Mouse (Mus musculus) gastrocnemius, postnatal 14 days (tissue): ENCODE measurements around the gene Thg1l. TPM values are rescaled to one million over a fixed set of nuclear protein-coding genes. Genes with fewer than 3 reads are reported as not detected.

Experiments used
- DNase-seq: peaks from one replicate; pipeline ENCODE4 v3.0.0; 2021; ENCODE audit warnings: mixed read lengths
- intact Hi-C: fragments of 180-260 bp; cut with DNase I; formaldehyde crosslinking; loops from one replicate; pipeline ENCODE4 v1.15.1; 2025; ENCODE audit warnings: low total_unique reads
- total RNA-seq, 2 experiments: library from RNA; stranded (reverse); gene quantifications; 2 replicates each; pipeline ENCODE4 v1.2.3; 2021

Thg1l gene
- total RNA-seq, 2 experiments from 2014 or later: 5.4 to 5.7 TPM

DNA sequence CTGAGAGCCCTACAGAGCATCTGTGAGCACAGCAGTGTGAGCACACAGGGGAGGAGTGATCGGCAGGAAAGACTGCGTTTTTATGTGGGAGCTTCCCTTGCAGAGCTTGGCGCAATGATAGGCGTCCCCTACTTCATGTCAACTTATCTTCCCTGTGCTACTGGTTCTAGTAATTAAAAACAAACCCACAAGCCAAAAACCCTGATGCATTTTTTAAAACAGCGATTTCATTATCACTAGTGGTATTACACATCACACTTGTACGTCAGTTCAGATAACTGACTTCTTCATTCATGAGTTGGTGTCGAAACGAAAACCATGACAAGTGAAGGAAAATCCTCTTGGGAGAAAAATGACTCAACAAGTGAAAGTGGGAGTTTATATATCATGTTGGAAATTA, 16.4 kb downstream of the Thg1l start:
- intact Hi-C loops: no loop called here

GRCm38 (mm10) chr11:45937478-45937877, 17.8 kb downstream of the Thg1l start:
- intact Hi-C loops: no loop called here
- no peak for DNase-seq

More for the DNA sequence above, 16.4 kb downstream of the Thg1l start:
- DNase-seq: no peak

- DNase-seq: no peak
- intact Hi-C loops: no loop called here
Observed at GRCm38 (mm10) chr11:45932771-45933170, 22.5 kb downstream of the Thg1l start.

DNA sequence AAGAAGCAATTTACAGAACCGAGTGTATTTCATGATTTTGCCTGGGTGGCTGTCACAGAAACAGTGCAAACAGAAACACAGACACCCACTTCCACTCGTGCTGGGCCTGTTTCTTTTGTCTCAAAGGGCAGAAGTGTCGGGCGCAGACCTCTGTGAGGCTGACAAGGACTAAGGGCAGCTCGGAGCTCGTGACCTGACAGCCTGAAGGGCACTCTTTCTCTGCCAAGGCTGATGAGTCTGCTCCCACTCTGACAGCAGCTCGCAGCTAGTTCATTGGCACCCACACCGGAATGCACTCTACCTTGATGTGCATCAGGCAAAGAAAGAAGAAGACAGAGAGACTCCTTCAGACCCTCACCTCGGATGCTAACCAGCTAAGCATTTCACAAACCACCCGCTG, 25.8 kb downstream of the Thg1l start:
- intact Hi-C loops: no loop called here
- DNase-seq: no peak

- intact Hi-C loops: no loop called here
- no peak for DNase-seq
Observed at GRCm38 (mm10) chr11:45927456-45927855, 27.8 kb downstream of the Thg1l start.

DNA sequence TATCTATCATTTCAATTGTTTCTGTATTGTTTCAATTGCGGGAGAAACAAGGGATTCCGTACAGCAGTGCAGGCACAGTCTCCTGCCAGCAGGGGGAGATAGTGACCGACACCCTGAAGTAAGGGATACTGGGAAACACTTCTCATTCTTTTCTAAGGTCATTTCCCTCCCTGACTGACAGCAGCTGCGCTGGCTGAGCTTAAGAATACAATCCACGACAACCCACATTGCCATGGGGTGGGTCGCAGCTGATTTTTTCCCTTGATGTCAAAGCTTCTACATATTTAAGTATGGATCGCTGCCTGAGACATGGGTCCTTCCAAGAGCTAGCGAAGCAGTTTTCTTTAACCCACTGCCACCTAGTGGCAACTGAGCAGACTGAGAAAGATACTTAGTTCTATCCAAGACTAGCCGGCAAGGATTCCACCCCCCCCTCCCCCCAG, 28.6 kb downstream of the Thg1l start:
- peak; percentile 68 for DNase-seq
- intact Hi-C loops: no loop called here

GRCm38 (mm10) chr11:45925436-45925835, 29.9 kb downstream of the Thg1l start:
- intact Hi-C loops: no loop called here
- DNase-seq: no peak

GRCm38 (mm10) chr11:45921480-45921898, 33.8 kb downstream of the Thg1l start:
- intact Hi-C loops: no loop called here
- DNase-seq: no peak

DNA sequence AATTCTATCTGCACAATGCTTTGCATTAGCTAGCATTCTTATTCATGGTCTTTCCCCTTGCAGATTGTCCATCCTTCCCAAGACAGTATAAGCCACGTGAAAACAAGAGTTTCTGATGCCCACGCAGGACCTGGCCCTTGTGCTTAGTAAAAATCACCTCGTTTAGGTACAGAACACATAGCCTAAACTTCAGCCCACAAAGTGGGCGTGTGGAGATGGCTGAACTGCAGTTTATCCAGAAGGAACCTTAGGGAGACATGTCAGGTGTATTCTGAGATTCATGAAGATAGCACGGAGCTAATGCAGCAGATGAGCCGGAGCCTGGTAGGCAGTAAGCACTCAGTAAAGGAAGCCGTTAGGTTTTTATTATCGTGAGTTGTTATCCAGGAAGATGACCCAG, 34.3 kb downstream of the Thg1l start:
- no peak for DNase-seq
- intact Hi-C loops: no loop called here

DNA sequence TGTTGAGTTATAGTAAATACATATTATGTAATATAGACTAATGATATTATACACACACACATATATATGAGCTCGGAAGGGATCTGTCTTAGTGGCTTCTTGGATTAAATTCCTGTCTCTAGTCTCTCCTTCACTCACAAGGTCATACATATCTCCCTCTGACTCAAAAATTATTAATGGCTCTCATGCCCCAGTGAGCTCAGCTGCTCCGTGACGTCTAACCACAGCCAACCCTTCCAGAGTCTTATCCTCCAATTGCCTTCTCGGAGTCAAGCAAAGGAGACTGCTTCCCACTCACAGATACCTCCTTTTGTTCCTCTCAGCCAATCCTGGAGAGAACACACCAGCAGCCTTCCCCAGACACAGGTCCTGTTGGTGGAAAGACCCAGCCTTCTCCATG, 36.5 kb downstream of the Thg1l start:
- intact Hi-C loops: no loop called here

GRCm38 (mm10) chr11:45918018-45918417, 37.3 kb downstream of the Thg1l start:
- intact Hi-C loops: no loop called here
- no peak for DNase-seq

More for the DNA sequence above, 36.5 kb downstream of the Thg1l start:
- DNase-seq: no peak

- no peak for DNase-seq
- intact Hi-C loops: no loop called here
Observed at GRCm38 (mm10) chr11:45916196-45916595, 39.1 kb downstream of the Thg1l start.

GRCm38 (mm10) chr11:45910701-45911100, 44.6 kb downstream of the Thg1l start:
- intact Hi-C loops: no loop called here
- no peak for DNase-seq

DNA sequence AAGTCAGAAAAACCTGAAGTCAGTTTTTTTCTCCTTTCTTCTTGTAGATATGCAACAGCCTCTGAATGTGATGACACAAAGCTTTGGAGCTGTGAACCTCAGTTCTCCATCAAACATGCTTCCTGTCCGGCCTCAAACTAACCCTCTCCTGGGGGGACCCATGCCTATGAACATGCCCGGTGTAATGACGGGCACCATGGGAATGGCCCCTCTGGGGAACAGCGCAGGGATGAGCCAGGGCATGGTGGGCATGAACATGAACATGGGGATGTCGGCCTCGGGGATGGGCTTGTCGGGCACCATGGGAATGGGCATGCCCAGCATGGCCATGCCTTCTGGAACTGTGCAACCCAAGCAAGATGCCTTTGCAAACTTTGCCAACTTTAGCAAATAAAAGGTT, 46.4 kb downstream of the Thg1l start:
- no peak for DNase-seq
- intact Hi-C loops: no loop called here

DNA sequence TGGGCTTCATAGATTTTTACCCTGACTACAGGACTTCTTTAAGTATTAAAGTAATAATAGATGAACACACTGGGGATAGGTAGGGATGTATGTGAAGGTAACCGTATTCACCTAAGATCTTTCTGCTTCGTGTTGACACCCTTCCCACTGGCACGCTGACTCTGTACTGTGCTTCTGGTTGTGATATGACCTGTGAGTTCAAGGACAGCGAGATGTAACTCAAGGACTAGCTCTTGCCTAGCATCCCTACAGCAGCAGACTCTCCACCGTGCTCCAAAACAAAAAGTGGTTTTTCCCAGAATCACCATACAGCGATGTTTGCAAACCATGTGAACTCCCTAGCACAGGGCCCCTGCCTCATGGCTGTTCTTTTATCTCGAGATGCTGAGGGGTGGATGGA, 47.2 kb downstream of the Thg1l start:
- intact Hi-C loops: no loop called here
- DNase-seq: no peak

GRCm38 (mm10) chr11:45907301-45907700, 48.0 kb downstream of the Thg1l start:
- intact Hi-C loops: no loop called here
- no peak for DNase-seq

- DNase-seq: no peak
- intact Hi-C loops: no loop called here
Observed at GRCm38 (mm10) chr11:45906109-45906786, 49.0 kb downstream of the Thg1l start.

- intact Hi-C loops: no loop called here
Observed at GRCm38 (mm10) chr11:45900233-45901015, 54.9 kb downstream of the Thg1l start.

GRCm38 (mm10) chr11:45897392-45897791, 57.9 kb downstream of the Thg1l start:
- no peak for DNase-seq
- intact Hi-C loops: no loop called here

More at GRCm38 (mm10) chr11:45900233-45901015, 54.9 kb downstream of the Thg1l start:
- no peak for DNase-seq
